Mouse (Mus musculus) C2C12 (cell line): ENCODE data around the gene Herpud1. TPM values are rescaled to one million over a fixed set of nuclear protein-coding genes. Genes with fewer than 3 reads are reported as not detected.

Experiments
- H3K27me3 ChIP-seq: one replicate; pipeline ENCODE4 v1.6.1; 2011; ENCODE audit not compliant: control insufficient read depth, insufficient read depth, insufficient read length
- H3K36me3 ChIP-seq: one replicate; pipeline ENCODE4 v1.6.1; 2011; ENCODE audit not compliant: control insufficient read depth, insufficient read depth
- H3K4me3 ChIP-seq: one replicate; pipeline ENCODE4 v1.5.1; 2011; ENCODE audit warnings: mild to moderate bottlenecking, control low read depth; ENCODE audit not compliant: poor library complexity, insufficient read depth, severe bottlenecking
- H3K79me2 ChIP-seq: one replicate; pipeline ENCODE4 v1.6.1; 2011; ENCODE audit not compliant: control insufficient read depth, insufficient read depth
- H3K79me3 ChIP-seq: one replicate; pipeline ENCODE4 v1.6.1; 2011; ENCODE audit warnings: low read depth, control low read depth
- H3ac ChIP-seq: one replicate; pipeline ENCODE3; 2011; ENCODE audit warnings: low read depth; ENCODE audit not compliant: control insufficient read depth, insufficient read length
- CEBPB ChIP-seq: IDR thresholded peaks from one replicate; pipeline ENCODE4 v1.6.1; 2011; ENCODE audit warnings: low read depth, mild to moderate bottlenecking, control low read depth, moderate library complexity
- CTCF ChIP-seq: IDR thresholded peaks from one replicate; pipeline ENCODE4 v1.5.1; 2011; ENCODE audit not compliant: control insufficient read depth, insufficient read depth, insufficient read length
- FOSL1 ChIP-seq: IDR thresholded peaks from one replicate; pipeline ENCODE4 v1.8.0; 2011; ENCODE audit warnings: mild to moderate bottlenecking, low read length; ENCODE audit not compliant: poor library complexity, insufficient read depth, severe bottlenecking
- MAX ChIP-seq: IDR thresholded peaks from one replicate; pipeline ENCODE4 v1.6.1; 2011; ENCODE audit warnings: mild to moderate bottlenecking, control low read depth
- MYOD1 ChIP-seq: IDR thresholded peaks from one replicate; pipeline ENCODE4 v1.6.1; 2011; ENCODE audit warnings: low read depth; ENCODE audit not compliant: control insufficient read depth, insufficient read length
- MYOG ChIP-seq: IDR thresholded peaks from one replicate; pipeline ENCODE4 v1.6.1; 2011; ENCODE audit not compliant: control insufficient read depth, insufficient read length; ENCODE audit errors: extremely low read depth
- USF1 ChIP-seq: IDR thresholded peaks from one replicate; pipeline ENCODE4 v1.6.1; 2011; ENCODE audit warnings: low read depth, mild to moderate bottlenecking, control low read depth, moderate library complexity
- polyA plus RNA-seq: library from polyadenylated mRNA; unstranded; fragments of >200 nt; fragmentation: generic; extraction: Trizol; gene quantifications from one replicate; pipeline ENCODE4 v1.2.1, GENCODE M21; 2012; ENCODE audit warnings: missing spikeins

Gene Herpud1
- polyA plus RNA-seq, 1 experiment, result 48.8 TPM

- Histone ChIP-seq H3K27me3 (peaks cover 17% of the 10 kb centered on the region), H3ac (no peak overlapping the region), H3K79me3 (no peaks in the 10 kb centered on the region), H3K79me2 (no peaks in the 10 kb centered on the region), H3K36me3 (no peaks in the 10 kb centered on the region), H3K4me3 (no peak overlapping the region)
- no peak for TF ChIP-seq MYOG
- no peak for TF ChIP-seq MYOD1
- no peak for TF ChIP-seq USF1
- TF ChIP-seq MAX, result no peak
- TF ChIP-seq FOSL1, result no peak
- TF ChIP-seq CTCF, result no peak
These were observed 49.3 kb downstream of the Herpud1 start for GRCm38 (mm10) chr8:94435397-94436111.

GRCm38 (mm10) chr8:94436112-94436572, 49.9 kb downstream of the Herpud1 start:
- H3K79me2 ChIP-seq, result no peaks in the 10 kb centered on the region
- no peak overlapping the region for H3K4me3 ChIP-seq
- H3K36me3 ChIP-seq, result no peaks in the 10 kb centered on the region
- H3K27me3 ChIP-seq, result peaks cover 20% of the 10 kb centered on the region
- H3K79me3 ChIP-seq, result no peaks in the 10 kb centered on the region
- no peak overlapping the region for H3ac ChIP-seq
- TF ChIP-seq USF1, result no peak
- TF ChIP-seq MYOD1, result no peak
- TF ChIP-seq CEBPB, result no peak
- TF ChIP-seq MAX, result no peak
- no peak for TF ChIP-seq MYOG
- no peak for TF ChIP-seq FOSL1
- TF ChIP-seq CTCF, result no peak

DNA sequence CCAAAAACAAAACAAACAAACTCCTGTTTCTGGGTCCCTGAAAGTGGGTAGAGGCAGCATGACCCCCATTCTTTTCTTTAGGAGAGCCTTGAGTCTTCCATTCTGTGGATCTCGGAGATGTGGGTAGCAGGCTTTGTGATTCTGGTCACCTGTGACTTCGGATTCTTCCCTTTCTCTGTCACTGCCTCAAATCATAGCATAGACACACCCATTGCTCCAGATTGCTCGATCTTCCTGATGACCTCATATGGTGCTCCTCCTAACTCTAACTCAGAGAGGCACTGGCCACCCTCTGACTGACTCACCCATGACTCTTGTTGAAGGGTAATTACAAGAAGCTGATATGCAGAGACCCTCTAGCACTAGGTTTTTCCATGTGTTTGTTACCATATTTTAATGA, 50.7 kb downstream of the Herpud1 start:
- no peak overlapping the region for H3ac ChIP-seq
- H3K4me3 ChIP-seq, result no peak overlapping the region
- no peaks in the 10 kb centered on the region for H3K79me3 ChIP-seq
- H3K36me3 ChIP-seq, result no peaks in the 10 kb centered on the region
- no peaks in the 10 kb centered on the region for H3K79me2 ChIP-seq
- no peak for TF ChIP-seq CEBPB
- no peak for TF ChIP-seq MYOG
- no peak for TF ChIP-seq MYOD1
- TF ChIP-seq FOSL1, result no peak
- TF ChIP-seq USF1, result no peak
- TF ChIP-seq MAX, result no peak
- no peak for TF ChIP-seq CTCF
- H3K27me3 ChIP-seq, result peaks cover 20% of the 10 kb centered on the region

GRCm38 (mm10) chr8:94438659-94439058, 52.4 kb downstream of the Herpud1 start:
- Histone ChIP-seq H3K4me3 (no peak overlapping the region), H3K36me3 (no peaks in the 10 kb centered on the region), H3K79me3 (no peaks in the 10 kb centered on the region), H3ac (no peak overlapping the region), H3K79me2 (no peaks in the 10 kb centered on the region), H3K27me3 (peaks cover 13% of the 10 kb centered on the region)
- TF ChIP-seq MAX (no peak), CTCF (no peak), MYOG (no peak), CEBPB (no peak), USF1 (no peak), MYOD1 (no peak), FOSL1 (no peak)

- TF ChIP-seq MYOG, result no peak
- H3ac ChIP-seq, result no peak overlapping the region
- no peaks in the 10 kb centered on the region for H3K36me3 ChIP-seq
- H3K79me2 ChIP-seq, result no peaks in the 10 kb centered on the region
- H3K4me3 ChIP-seq, result no peak overlapping the region
- H3K79me3 ChIP-seq, result no peaks in the 10 kb centered on the region
- H3K27me3 ChIP-seq, result peaks cover 11% of the 10 kb centered on the region
These were observed 53.5 kb downstream of the Herpud1 start for GRCm38 (mm10) chr8:94439691-94440090.

DNA sequence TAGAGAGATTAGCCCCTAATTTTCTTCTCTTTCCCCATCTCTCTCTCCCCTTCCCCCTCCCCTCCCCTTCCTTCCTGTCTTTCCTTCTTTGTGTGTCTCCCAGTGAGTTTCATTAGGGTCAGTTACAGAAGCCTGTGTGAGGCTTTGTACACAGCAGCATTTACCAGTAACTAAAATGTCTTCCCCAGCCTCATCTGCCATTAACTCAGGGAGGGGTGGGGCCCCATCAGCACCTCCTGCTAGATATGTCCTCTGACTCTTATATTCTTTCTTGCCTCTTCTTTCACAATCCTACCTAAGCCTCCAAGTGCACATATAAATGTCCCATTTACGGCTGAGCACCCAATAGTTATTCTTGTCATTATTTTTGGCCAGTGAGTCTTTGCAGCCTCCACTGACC, 54.2 kb downstream of the Herpud1 start:
- H3K4me3 ChIP-seq, result no peak overlapping the region
- no peaks in the 10 kb centered on the region for H3K79me3 ChIP-seq
- H3K36me3 ChIP-seq, result no peaks in the 10 kb centered on the region
- TF ChIP-seq USF1, result no peak
- TF ChIP-seq MAX, result no peak
- TF ChIP-seq FOSL1, result no peak
- TF ChIP-seq CEBPB, result no peak
- TF ChIP-seq CTCF, result no peak
- TF ChIP-seq MYOG, result no peak
- no peak for TF ChIP-seq MYOD1
- peaks cover 18% of the 10 kb centered on the region for H3K27me3 ChIP-seq
- no peaks in the 10 kb centered on the region for H3K79me2 ChIP-seq
- no peak overlapping the region for H3ac ChIP-seq
